Mouse (Mus musculus): ENCODE data around the gene Pfn1. TPM values are rescaled to one million over a fixed set of nuclear protein-coding genes. Genes with fewer than 3 reads are reported as not detected.
A peak's percentile ranks its signal among the peaks of the same experiment; 100 is the strongest.

The Pfn1 gene
- total and polyA plus RNA-seq, 2 experiments from 2014 or later, result 408 to 687 TPM

GRCm38 (mm10) chr11:70699051-70699450 is 44.6 kb upstream of the Pfn1 start:
- no peak overlapping the region for H3K27ac ChIP-seq (ENCODE audit: low read depth, low read length)
- DNase-seq (no peak), ATAC-seq (no peak)
- no peak overlapping the region for H3K4me3 ChIP-seq (ENCODE audit: low read depth, low read length)
- H3K4me2 ChIP-seq (ENCODE audit: low read depth), result no peak overlapping the region
- WGBS, result 78% methylated on average over 2 of the region's 2 CpGs
- H3K9me3 ChIP-seq (ENCODE audit: low read length), result no peaks in the 10 kb centered on the region
- peaks cover 12% of the 10 kb centered on the region; the same call in 1 of the 2 replicates for H3K36me3 ChIP-seq (ENCODE audit: insufficient read depth)
- no peaks in the 10 kb centered on the region for H3K27me3 ChIP-seq (ENCODE audit: insufficient read depth, low read length)
- peaks cover 8% of the 10 kb centered on the region; the same call in 1 of the 2 replicates for H3K4me1 ChIP-seq (ENCODE audit: insufficient read depth)
- TF ChIP-seq CTCF (IDR thresholded peaks at IDR 0.05; ENCODE audit: low read depth), result no peak
- no peak overlapping the region for H3K9ac ChIP-seq

GRCm38 (mm10) chr11:70697376-70697775 is 42.9 kb upstream of the Pfn1 start:
- WGBS, result 83% methylated on average over 3 of the region's 3 CpGs
- no peaks in the 10 kb centered on the region for H3K9me3 ChIP-seq (ENCODE audit: low read length)

GRCm38 (mm10) chr11:70693504-70693903 is 39.1 kb upstream of the Pfn1 start:
- no peak for DNase-seq
- H3K27ac ChIP-seq (ENCODE audit: low read depth, low read length), result no peak overlapping the region
- H3K9me3 ChIP-seq (ENCODE audit: low read length), result no peaks in the 10 kb centered on the region
- ATAC-seq, result no peak
- H3K9ac ChIP-seq, result no peak overlapping the region
- no peak for TF ChIP-seq CTCF (IDR thresholded peaks at IDR 0.05; ENCODE audit: low read depth)
- no peak overlapping the region for H3K4me2 ChIP-seq (ENCODE audit: low read depth)
- WGBS, result 68% methylated on average over 3 of the region's 3 CpGs
- no peak overlapping the region for H3K4me3 ChIP-seq (ENCODE audit: low read depth, low read length)
- H3K27me3 ChIP-seq (ENCODE audit: insufficient read depth, low read length), result no peaks in the 10 kb centered on the region
- 0 out of 2 replicates have a peak, but pooled peaks cover 8% of the 10 kb centered on the region for H3K4me1 ChIP-seq (ENCODE audit: insufficient read depth)
- no peaks in the 10 kb centered on the region for H3K36me3 ChIP-seq (ENCODE audit: insufficient read depth)

More at GRCm38 (mm10) chr11:70697376-70697775, 42.9 kb upstream of the Pfn1 start:
- no peak overlapping the region for H3K27ac ChIP-seq (ENCODE audit: low read depth, low read length)
- H3K4me1 ChIP-seq (ENCODE audit: insufficient read depth), result peaks cover 8% of the 10 kb centered on the region; the same call in 1 of the 2 replicates
- no peak overlapping the region for H3K9ac ChIP-seq
- no peak for TF ChIP-seq CTCF (IDR thresholded peaks at IDR 0.05; ENCODE audit: low read depth)
- ATAC-seq (no peak), DNase-seq (no peak)
- H3K27me3 ChIP-seq (ENCODE audit: insufficient read depth, low read length), result no peaks in the 10 kb centered on the region
- H3K4me2 ChIP-seq (ENCODE audit: low read depth), result no peak overlapping the region
- H3K36me3 ChIP-seq (ENCODE audit: insufficient read depth), result no peaks in the 10 kb centered on the region
- H3K4me3 ChIP-seq (ENCODE audit: low read depth, low read length), result no peak overlapping the region

GRCm38 (mm10) chr11:70689578-70689977 is 35.1 kb upstream of the Pfn1 start:
- no peak overlapping the region for H3K4me2 ChIP-seq (ENCODE audit: low read depth)
- H3K4me1 ChIP-seq (ENCODE audit: insufficient read depth), result peaks cover 21% of the 10 kb centered on the region; the same call in 1 of the 2 replicates
- no peak overlapping the region for H3K27ac ChIP-seq (ENCODE audit: low read depth, low read length)
- peaks cover 5% of the 10 kb centered on the region for H3K36me3 ChIP-seq (ENCODE audit: insufficient read depth)
- DNase-seq (no peak), ATAC-seq (no peak)
- H3K27me3 ChIP-seq (ENCODE audit: insufficient read depth, low read length), result no peaks in the 10 kb centered on the region
- no peak overlapping the region for H3K4me3 ChIP-seq (ENCODE audit: low read depth, low read length)
- WGBS, result 41% methylated on average over 4 of the region's 4 CpGs
- no peak for TF ChIP-seq CTCF (IDR thresholded peaks at IDR 0.05; ENCODE audit: low read depth)
- H3K9ac ChIP-seq, result no peak overlapping the region
- no peaks in the 10 kb centered on the region for H3K9me3 ChIP-seq (ENCODE audit: low read length)

- H3K4me2 ChIP-seq (ENCODE audit: low read depth), result peak overlapping the region; percentile 90
- peaks cover 21% of the 10 kb centered on the region; the same call in 1 of the 2 replicates for H3K4me1 ChIP-seq (ENCODE audit: insufficient read depth)
- peaks cover 16% of the 10 kb centered on the region for H3K36me3 ChIP-seq (ENCODE audit: insufficient read depth)
- peak overlapping the region; percentile 93 for H3K9ac ChIP-seq
- H3K27me3 ChIP-seq (ENCODE audit: insufficient read depth, low read length), result no peaks in the 10 kb centered on the region
- 10% methylated on average over 8 of the region's 8 CpGs for WGBS
- ATAC-seq (no peak), DNase-seq (no peak)
- H3K27ac ChIP-seq (ENCODE audit: low read depth, low read length), result peak overlapping the region; percentile 87
- TF ChIP-seq CTCF (IDR thresholded peaks at IDR 0.05; ENCODE audit: low read depth), result no peak
- no peaks in the 10 kb centered on the region for H3K9me3 ChIP-seq (ENCODE audit: low read length)
- peak overlapping the region; percentile 91 for H3K4me3 ChIP-seq (ENCODE audit: low read depth, low read length)
Measured at GRCm38 (mm10) chr11:70688372-70688771, 33.9 kb upstream of the Pfn1 start.

- Histone ChIP-seq H3K9me3 (ENCODE audit: low read length) (no peaks in the 10 kb centered on the region), H3K4me2 (ENCODE audit: low read depth) (peak within 1 kb of the TSS; percentile 90), H3K4me3 (ENCODE audit: low read depth, low read length) (peak within 1 kb of the TSS; percentile 91), H3K27ac (ENCODE audit: low read depth, low read length) (peak within 1 kb of the TSS; percentile 87), H3K9ac (peak within 1 kb of the TSS; percentile 93), H3K36me3 (ENCODE audit: insufficient read depth) (peaks cover 18% of the 10 kb centered on the region), H3K4me1 (ENCODE audit: insufficient read depth) (peaks cover 21% of the 10 kb centered on the region; the same call in 1 of the 2 replicates), H3K27me3 (ENCODE audit: insufficient read depth, low read length) (no peaks in the 10 kb centered on the region)
- WGBS, result 3% methylated on average over 55 of the region's 55 CpGs
- peak; percentile 87 for ATAC-seq
- TF ChIP-seq CTCF (IDR thresholded peaks at IDR 0.05; ENCODE audit: low read depth), result peak; percentile 81
- peak; percentile 86 for DNase-seq
Measured at GRCm38 (mm10) chr11:70687601-70688199, 33.3 kb upstream of the Pfn1 start, which contains the start of gene Camta2. Gene Camta2 (minus strand): TSS chr11:70688105.

- H3K9ac ChIP-seq, result peak overlapping the region; percentile 93
- peak overlapping the region; percentile 90 for H3K4me2 ChIP-seq (ENCODE audit: low read depth)
- peaks cover 23% of the 10 kb centered on the region for H3K36me3 ChIP-seq (ENCODE audit: insufficient read depth)
- ATAC-seq (peak; percentile 59), DNase-seq (peak; percentile 36)
- 4% methylated on average over 16 of the region's 16 CpGs for WGBS
- TF ChIP-seq CTCF (IDR thresholded peaks at IDR 0.05; ENCODE audit: low read depth), result no peak
- H3K4me1 ChIP-seq (ENCODE audit: insufficient read depth), result peaks cover 21% of the 10 kb centered on the region; the same call in 1 of the 2 replicates
- H3K9me3 ChIP-seq (ENCODE audit: low read length), result no peaks in the 10 kb centered on the region
- H3K4me3 ChIP-seq (ENCODE audit: low read depth, low read length), result peak overlapping the region; percentile 91
- H3K27ac ChIP-seq (ENCODE audit: low read depth, low read length), result peak overlapping the region; percentile 87
- H3K27me3 ChIP-seq (ENCODE audit: insufficient read depth, low read length), result no peaks in the 10 kb centered on the region
Measured at GRCm38 (mm10) chr11:70686901-70687566, 32.6 kb upstream of the Pfn1 start.
